Mouse (Mus musculus) bone marrow, adult 2 months (tissue): ENCODE results near the gene Dcaf15.

ENCODE experiments used
- CTCF ChIP-seq: fragments of 200-500 bp; IDR thresholded peaks from 2 replicates; pipeline ENCODE4 v1.5.1; 2011; ENCODE audit warnings: low read length, control low read depth; ENCODE audit not compliant: control insufficient read depth, insufficient read depth
- POLR2A ChIP-seq: fragments of 200-500 bp; IDR thresholded peaks from 2 replicates; pipeline ENCODE4 v1.6.1; 2011; ENCODE audit warnings: low read depth, mild to moderate bottlenecking, control low read depth, low read length, borderline replicate concordance; ENCODE audit not compliant: control insufficient read depth

DNA sequence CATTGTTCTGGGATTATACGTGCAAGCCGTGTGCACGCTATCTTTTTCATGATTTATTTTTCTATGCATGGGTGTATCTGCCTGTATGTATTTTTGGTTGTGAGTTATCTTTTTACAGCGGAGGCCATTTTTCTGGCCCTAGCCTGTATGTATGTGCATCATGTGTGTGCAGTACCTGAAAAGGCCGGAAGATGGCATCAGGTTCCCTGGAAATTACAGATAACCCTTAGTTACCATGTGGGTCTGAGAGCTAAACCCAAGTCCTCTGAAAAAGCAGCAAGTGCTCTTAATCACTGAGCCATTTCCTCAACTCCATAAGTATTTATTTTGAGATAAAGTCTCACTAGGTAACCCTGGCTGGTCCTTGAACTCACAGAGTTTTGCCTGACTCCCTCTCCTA lies 51.3 kb downstream of the Dcaf15 start:
- TF ChIP-seq CTCF (no peak), POLR2A (no peak)
